Comparison of ENCODE assay signal across 15 mouse cellular contexts in the genomic region with DNA sequence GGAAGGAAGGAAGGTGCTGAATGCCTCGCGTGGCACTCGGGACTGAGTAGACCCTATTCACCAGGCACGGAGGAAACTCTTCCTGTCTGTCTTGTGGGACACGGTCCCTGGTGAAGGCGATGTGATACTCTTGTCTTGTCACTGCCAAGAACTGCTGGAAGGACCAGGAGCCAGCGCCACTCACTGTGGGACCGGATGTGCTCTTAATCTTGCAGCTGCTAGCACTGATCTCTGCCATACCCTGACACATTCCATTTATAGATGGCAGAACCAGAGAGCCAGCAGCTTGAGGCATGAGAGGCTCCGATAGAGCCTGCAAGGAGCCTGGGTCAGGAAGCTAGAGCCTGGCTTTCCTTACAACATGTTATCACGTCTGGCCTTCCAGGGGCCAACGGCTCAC. TPM values are rescaled to one million over a fixed set of nuclear protein-coding genes. Genes with fewer than 3 reads are reported as not detected.
DNase-seq lines count a peak whose midpoint lies in the region; ATAC-seq and TF ChIP-seq lines count a peak whose summit lies in the region.
"Had no signal": no experiment of that assay in that cellular context is flagged by ENCODE, and none has a peak within 500 bp of the region (broad histone marks: within the 10 kb centered on the region; RNA-seq: fewer than 3 reads in every experiment).

No protein-coding gene starts in this region.

- no peak overlapping the region for H3K27ac ChIP-seq in liver, embryonic 16.5 days (ENCODE audit: low read length)
- H3K27ac ChIP-seq in heart, embryonic 12.5 days (ENCODE audit: poor library complexity, severe bottlenecking) = peak overlapping the region; percentile 64
- no peak overlapping the region for H3K27ac ChIP-seq in layer of hippocampus, adult 2 months
- H3K27ac ChIP-seq in forebrain, embryonic 15.5 days (replicated peaks) = no peak overlapping the region
- H3K27ac ChIP-seq: hindbrain, embryonic 13.5 days; kidney, embryonic 15.5 days; liver, embryonic 12.5 days; neural tube, embryonic 12.5 days had no signal

- H3K27me3 ChIP-seq in liver, embryonic 16.5 days (ENCODE audit: control insufficient read depth, insufficient read depth, low read depth, low read length) = no peaks in the 10 kb centered on the region
- no peaks in the 10 kb centered on the region for H3K27me3 ChIP-seq in heart, embryonic 12.5 days (replicated peaks)
- H3K27me3 ChIP-seq in myocyte (ENCODE audit: control insufficient read depth, insufficient read depth, insufficient read length) = no peaks in the 10 kb centered on the region
- H3K27me3 ChIP-seq in forebrain, embryonic 15.5 days = no peaks in the 10 kb centered on the region
- H3K27me3 ChIP-seq: hindbrain, embryonic 13.5 days; kidney, embryonic 15.5 days; neural tube, embryonic 12.5 days had no signal

- H3ac ChIP-seq in myocyte (ENCODE audit: control insufficient read depth, insufficient read length) = no peak overlapping the region

- H3K4me3 ChIP-seq in liver, embryonic 16.5 days (ENCODE audit: low read depth, low read length) = no peak overlapping the region
- H3K4me3 ChIP-seq in heart, embryonic 12.5 days = no peak overlapping the region
- no peak overlapping the region for H3K4me3 ChIP-seq in myocyte
- H3K4me3 ChIP-seq in layer of hippocampus, adult 2 months = no peak overlapping the region
- no peak overlapping the region for H3K4me3 ChIP-seq in forebrain, embryonic 15.5 days
- H3K4me3 ChIP-seq: hindbrain, embryonic 13.5 days; kidney, embryonic 15.5 days; liver, embryonic 12.5 days; neural tube, embryonic 12.5 days had no signal

- no peaks in the 10 kb centered on the region for H3K9me3 ChIP-seq in liver, embryonic 16.5 days (replicated peaks; ENCODE audit: control insufficient read depth, low read length)
- H3K9me3 ChIP-seq in heart, embryonic 12.5 days (replicated peaks) = no peaks in the 10 kb centered on the region
- H3K9me3 ChIP-seq in forebrain, embryonic 15.5 days = no peaks in the 10 kb centered on the region
- H3K9me3 ChIP-seq: hindbrain, embryonic 13.5 days; kidney, embryonic 15.5 days; liver, embryonic 12.5 days; neural tube, embryonic 12.5 days had no signal

- no peak overlapping the region for H3K4me2 ChIP-seq in liver, embryonic 16.5 days (ENCODE audit: low read depth, low read length)
- H3K4me2 ChIP-seq in heart, embryonic 12.5 days = peak overlapping the region; percentile 37
- H3K4me2 ChIP-seq in myocyte (ENCODE audit: low read depth) = peak overlapping the region; percentile 51
- no peak overlapping the region for H3K4me2 ChIP-seq in forebrain, embryonic 15.5 days (replicated peaks)
- H3K4me2 ChIP-seq: hindbrain, embryonic 13.5 days; kidney, embryonic 15.5 days; liver, embryonic 12.5 days; midbrain, embryonic 11.5 days; neural tube, embryonic 12.5 days had no signal

- DNase-seq in liver = no peak
- DNase-seq in gastrocnemius, adult 8-10 months (ENCODE audit: low spot score in 2 of 2) = peak; percentile 67 to 78
- DNase-seq in layer of hippocampus, adult 2 months (ENCODE audit: low spot score in 2 of 2) = no peak
- DNase-seq: adrenal gland, adult 2 months; cerebellum, postnatal 25 days; layer of hippocampus, postnatal 36 days had no signal

- H3K36me3 ChIP-seq in liver, embryonic 16.5 days (ENCODE audit: control insufficient read depth, insufficient read depth) = no peaks in the 10 kb centered on the region
- 0 out of 2 replicates have a peak, but pooled peaks cover 4% of the 10 kb centered on the region for H3K36me3 ChIP-seq in heart, embryonic 12.5 days
- no peaks in the 10 kb centered on the region for H3K36me3 ChIP-seq in myocyte (ENCODE audit: control insufficient read depth, insufficient read depth)
- H3K36me3 ChIP-seq in forebrain, embryonic 15.5 days = no peaks in the 10 kb centered on the region
- H3K36me3 ChIP-seq: hindbrain, embryonic 13.5 days; liver, embryonic 12.5 days; neural tube, embryonic 12.5 days had no signal

- WGBS in liver, embryonic 16.5 days (ENCODE audit: insufficient replicate concordance) = 55% methylated on average over 11 of the region's 11 CpGs
- 22% methylated on average over 11 of the region's 11 CpGs for WGBS in heart, embryonic 12.5 days
- WGBS in forebrain, embryonic 15.5 days = 92% methylated on average over 11 of the region's 11 CpGs

- TF ChIP-seq POLR2A in myocyte (IDR thresholded peaks at IDR 0.05; ENCODE audit: insufficient read length, low read depth) = no peak

- ATAC-seq in liver, embryonic 16.5 days (ENCODE audit: low read depth) = peak; percentile 24; the same call in 1 of the 2 replicates
- ATAC-seq in heart, embryonic 12.5 days (ENCODE audit: insufficient number of reproducible peaks, low FRiP score) = peak; percentile 54; the same call in 1 of the 2 replicates
- ATAC-seq in forebrain, embryonic 15.5 days (replicated peaks) = no peak
- ATAC-seq: liver, embryonic 12.5 days had no signal

- H3K4me1 ChIP-seq in liver, embryonic 16.5 days (ENCODE audit: control insufficient read depth, low read depth, low read length) = no peaks in the 10 kb centered on the region
- H3K4me1 ChIP-seq in heart, embryonic 12.5 days (replicated peaks) = peaks cover 49% of the 10 kb centered on the region
- no peaks in the 10 kb centered on the region for H3K4me1 ChIP-seq in forebrain, embryonic 15.5 days
- H3K4me1 ChIP-seq: hindbrain, embryonic 13.5 days had no signal

- H3K9ac ChIP-seq in liver, embryonic 16.5 days (ENCODE audit: low read depth, low read length) = no peak overlapping the region
- peak overlapping the region; percentile 18; the same call in 1 of the 2 replicates for H3K9ac ChIP-seq in heart, embryonic 12.5 days
- H3K9ac ChIP-seq in forebrain, embryonic 15.5 days (replicated peaks) = no peak overlapping the region
- H3K9ac ChIP-seq: hindbrain, embryonic 13.5 days; kidney, embryonic 15.5 days; liver, embryonic 12.5 days; neural tube, embryonic 12.5 days had no signal

- TF ChIP-seq CTCF in layer of hippocampus, adult 2 months (conservative IDR thresholded peaks at IDR 0.05) = no peak

- peaks cover 5% of the 10 kb centered on the region for H3K79me2 ChIP-seq in myocyte (ENCODE audit: control insufficient read depth, insufficient read depth)

TF ChIP-seq in myocyte, 11 proteins besides CTCF, POLR2A, EP300 and RAD21:
- peak; percentile 80 for TF ChIP-seq TCF3 (IDR thresholded peaks at IDR 0.05; ENCODE audit: insufficient read length, low read depth)
- TF ChIP-seq E2F4 (IDR thresholded peaks at IDR 0.05; ENCODE audit: insufficient read depth) = no peak
- peak; percentile 81 for TF ChIP-seq TCF12 (IDR thresholded peaks at IDR 0.05; ENCODE audit: insufficient read depth, poor library complexity, severe bottlenecking)
- peak; percentile 11 to 86 (median 73) for TF ChIP-seq MYOG (IDR thresholded peaks at IDR 0.05; ENCODE audit: control insufficient read depth in 1 of 3, insufficient read depth in 1 of 3, insufficient read length in 2 of 3, low read depth in 2 of 3)
- peak; percentile 98 to 99 (median 99) for TF ChIP-seq MYOD1 (IDR thresholded peaks at IDR 0.05; ENCODE audit: control insufficient read depth in 1 of 3, insufficient read length in 2 of 3, low read depth in 2 of 3)
- peak; percentile 81 for TF ChIP-seq SRF (IDR thresholded peaks at IDR 0.05; ENCODE audit: control insufficient read depth, insufficient read length, low read depth)
TF ChIP-seq in myocyte: peak in this region for 5.

RNA-seq across cellular contexts. Expression of gene Col4a1, which starts 36.0 kb away (rescaled TPM):
- polyA plus RNA-seq in liver, embryonic 16.5 days (2015; fragmentation: Nextera tagmentation; extraction: Ambion mirVana) = 21.1 and 25.7 TPM in 2 replicates
- 10 to 100 TPM; 27.4 to 61.7 (median 46.3) TPM for total RNA-seq in gastrocnemius, adult 8-10 months (2022)
- polyA plus RNA-seq in heart, embryonic 12.5 days (2016; fragmentation: Nextera tagmentation; extraction: Ambion mirVana) = 240 and 249 TPM in 2 replicates
- 34.8 TPM for polyA plus RNA-seq in myocyte (2012; fragmentation: generic; extraction: Trizol)
- total RNA-seq in layer of hippocampus, adult 2 months (2021) = 10 to 100 TPM; 52.0 to 53.6 TPM
- polyA plus RNA-seq in forebrain, embryonic 15.5 days (2015; fragmentation: Nextera tagmentation; extraction: Ambion mirVana) = 61.4 and 67.6 TPM in 2 replicates

RNA-seq across cellular contexts. Expression of gene Col4a2, which starts 36.0 kb away (rescaled TPM):
- polyA plus RNA-seq in liver, embryonic 16.5 days (2015; fragmentation: Nextera tagmentation; extraction: Ambion mirVana) = 7.2 and 9.2 TPM in 2 replicates
- total RNA-seq in gastrocnemius, adult 8-10 months (2022) = 10 to 100 TPM; 17.8 to 38.4 (median 26.0) TPM
- 117 and 129 TPM in 2 replicates for polyA plus RNA-seq in heart, embryonic 12.5 days (2016; fragmentation: Nextera tagmentation; extraction: Ambion mirVana)
- 47.3 TPM for polyA plus RNA-seq in myocyte (2012; fragmentation: generic; extraction: Trizol)
- 10 to 100 TPM; 53.7 to 55.4 TPM for total RNA-seq in layer of hippocampus, adult 2 months (2021)
- polyA plus RNA-seq in forebrain, embryonic 15.5 days (2015; fragmentation: Nextera tagmentation; extraction: Ambion mirVana) = 28.7 and 32.4 TPM in 2 replicates

Comparison
In these comparisons a context has a peak if more than half of its experiments do, and no peak if none do; other contexts are left out.
1. H3K4me2 ChIP-seq: peak in heart, embryonic 12.5 days (single experiment) and myocyte (single experiment); none in liver, embryonic 16.5 days (single experiment) and forebrain, embryonic 15.5 days (single experiment).
2. DNase-seq: peak in gastrocnemius, adult 8-10 months (2 of 2); none in liver (single experiment) and layer of hippocampus, adult 2 months (0 of 2).